Mouse (Mus musculus) thymus, adult 2 months (tissue): ENCODE data around the gene Dapp1.

Experiments
- CTCF ChIP-seq: fragments of 200-500 bp; IDR thresholded peaks from 2 replicates; pipeline ENCODE4 v1.5.1; 2012; ENCODE audit warnings: mild to moderate bottlenecking, control low read depth, low read length, moderate library complexity, borderline replicate concordance; ENCODE audit not compliant: control insufficient read depth, poor library complexity, insufficient read depth; ENCODE audit errors: extremely low read depth
- POLR2A ChIP-seq: fragments of 200-500 bp; IDR thresholded peaks from 2 replicates; pipeline ENCODE4 v1.6.1; 2012; ENCODE audit warnings: mild to moderate bottlenecking, low read length, control low read depth, moderate library complexity; ENCODE audit not compliant: control insufficient read depth, poor library complexity, insufficient read depth; ENCODE audit errors: extremely low read depth

- TF ChIP-seq CTCF = no peak
- TF ChIP-seq POLR2A = no peak
Observed at GRCm38 (mm10) chr3:138012351-138012750, 31.0 kb upstream of the Dapp1 start.
